Mouse (Mus musculus) adrenal gland, postnatal 25 days (tissue): Measurements from ENCODE around the gene Rab31. TPM values are rescaled to one million over a fixed set of nuclear protein-coding genes. Genes with fewer than 3 reads are reported as not detected.
"Not testable (repeated sequence)": the region's sequence is repeated elsewhere in the genome, so short reads cannot be mapped to it uniquely, and the experiment has no call there.

Experiments used
- DNase-seq: peaks from one replicate; pipeline ENCODE4 v3.0.0; 2021; ENCODE audit warnings: mixed read lengths
- total RNA-seq: library from RNA; stranded (reverse); gene quantifications from 2 replicates; pipeline ENCODE4 v1.2.3, GENCODE M21; 2021

Gene Rab31
- total RNA-seq, 1 experiment from 2014 or later, result 41.1 TPM

- not testable (repeated sequence) for DNase-seq
Observed at GRCm38 (mm10) chr17:65628823-65629532, 143.6 kb downstream of the Rab31 start.

GRCm38 (mm10) chr17:65626301-65626700, 146.3 kb downstream of the Rab31 start:
- no peak for DNase-seq

- no peak for DNase-seq
Observed at GRCm38 (mm10) chr17:65625563-65625962, 147.0 kb downstream of the Rab31 start.

- no peak for DNase-seq
Observed at GRCm38 (mm10) chr17:65623130-65623529, 149.4 kb downstream of the Rab31 start.

GRCm38 (mm10) chr17:65618431-65618830, 154.1 kb downstream of the Rab31 start:
- DNase-seq, result no peak

- no peak for DNase-seq
Observed at GRCm38 (mm10) chr17:65615678-65616077, 156.9 kb downstream of the Rab31 start.

- DNase-seq, result no peak
Observed at GRCm38 (mm10) chr17:65614431-65614830, 158.1 kb downstream of the Rab31 start.

- DNase-seq, result peak; percentile 99
Observed at GRCm38 (mm10) chr17:65613463-65614412, 158.8 kb downstream of the Rab31 start, which contains the start of gene Vapa. TSS of gene Vapa (minus strand) at chr17:65613555.

GRCm38 (mm10) chr17:65613142-65613462, 159.4 kb downstream of the Rab31 start:
- DNase-seq, result no peak

GRCm38 (mm10) chr17:65612391-65613141, 160.0 kb downstream of the Rab31 start:
- DNase-seq, result peak; percentile 57

- DNase-seq, result no peak
Observed at GRCm38 (mm10) chr17:65611721-65612120, 160.8 kb downstream of the Rab31 start.

- DNase-seq, result no peak
Observed at GRCm38 (mm10) chr17:65608743-65609142, 163.8 kb downstream of the Rab31 start.

- DNase-seq, result no peak
Observed at GRCm38 (mm10) chr17:65608312-65608687, 164.3 kb downstream of the Rab31 start.

- no peak for DNase-seq
Observed at GRCm38 (mm10) chr17:65607574-65608311, 164.8 kb downstream of the Rab31 start.

GRCm38 (mm10) chr17:65606014-65606413, 166.5 kb downstream of the Rab31 start:
- DNase-seq, result no peak

- DNase-seq, result no peak
Observed at GRCm38 (mm10) chr17:65604892-65605291, 167.7 kb downstream of the Rab31 start.

- no peak for DNase-seq
Observed at GRCm38 (mm10) chr17:65604315-65604714, 168.2 kb downstream of the Rab31 start.
